Mouse (Mus musculus) liver, embryonic 14.5 days (tissue): ENCODE measurements around the gene Emx1.

Experiments
- CTCF ChIP-seq: IDR thresholded peaks from 2 replicates; pipeline ENCODE4 v1.5.1; 2016; ENCODE audit warnings: antibody characterized with exemption, low read depth, control low read depth
- EP300 ChIP-seq: IDR thresholded peaks from 2 replicates; pipeline ENCODE4 v1.6.1; 2016; ENCODE audit warnings: antibody characterized with exemption, low read depth

- TF ChIP-seq CTCF, result no peak
- no peak for TF ChIP-seq EP300
These were observed 65.2 kb downstream of the Emx1 start for GRCm38 (mm10) chr6:85252251-85253058.
